Mouse (Mus musculus): ENCODE measurements around the gene Nol12.
A peak's percentile ranks its signal among the peaks of the same experiment; 100 is the strongest.

The Nol12 gene

DNA sequence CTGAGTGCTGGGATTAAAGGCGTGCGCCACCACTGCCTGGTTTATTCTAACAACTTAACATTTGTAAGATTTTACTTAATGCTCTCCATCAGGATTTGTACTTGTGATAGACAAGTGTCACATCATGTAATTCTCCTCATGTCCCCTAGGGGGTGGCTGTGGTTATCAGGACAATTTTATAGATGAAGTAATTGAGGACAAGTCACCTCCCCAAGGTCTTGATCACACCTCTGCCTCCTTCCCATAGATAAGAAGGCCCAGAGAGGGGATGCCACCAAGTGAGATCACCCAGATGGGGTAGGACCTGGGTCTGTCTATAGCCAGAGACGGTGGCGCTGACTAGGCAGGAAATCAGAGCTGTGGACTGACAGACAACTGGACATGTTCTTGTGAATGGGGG is 21.6 kb downstream of the Nol12 start:
- DNase-seq: peak; percentile 59

GRCm38 (mm10) chr15:78957021-78957420 is 22.3 kb downstream of the Nol12 start:
- no peak for DNase-seq

- no peak for DNase-seq
Measured at GRCm38 (mm10) chr15:78959537-78959936, 24.8 kb downstream of the Nol12 start.

- DNase-seq: no peak
Measured at GRCm38 (mm10) chr15:78960088-78960487, 25.4 kb downstream of the Nol12 start.

GRCm38 (mm10) chr15:78962885-78963284 is 28.2 kb downstream of the Nol12 start:
- peak; percentile 97 for DNase-seq

GRCm38 (mm10) chr15:78971626-78972025 is 36.9 kb downstream of the Nol12 start:
- no peak for DNase-seq

DNA sequence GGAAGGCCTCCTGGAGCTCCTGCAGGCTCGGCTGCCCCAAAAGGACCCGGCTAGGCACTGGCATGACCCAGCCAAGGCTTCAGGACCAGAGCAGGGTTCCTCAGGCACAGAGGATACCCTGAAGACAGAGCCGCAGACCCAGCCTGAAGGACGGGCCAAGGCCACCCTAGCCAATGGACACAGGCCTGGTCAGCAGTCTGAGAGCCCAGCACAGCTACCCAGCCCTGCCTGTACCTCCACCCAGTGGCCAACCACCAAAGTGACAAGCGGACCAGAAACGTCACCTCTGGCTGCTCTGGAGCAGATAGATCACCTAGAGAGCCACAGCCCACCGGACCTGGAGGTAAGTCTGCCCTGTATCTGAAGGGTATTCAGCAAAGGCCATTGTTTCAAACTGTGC is 39.2 kb downstream of the Nol12 start:
- DNase-seq: no peak

DNA sequence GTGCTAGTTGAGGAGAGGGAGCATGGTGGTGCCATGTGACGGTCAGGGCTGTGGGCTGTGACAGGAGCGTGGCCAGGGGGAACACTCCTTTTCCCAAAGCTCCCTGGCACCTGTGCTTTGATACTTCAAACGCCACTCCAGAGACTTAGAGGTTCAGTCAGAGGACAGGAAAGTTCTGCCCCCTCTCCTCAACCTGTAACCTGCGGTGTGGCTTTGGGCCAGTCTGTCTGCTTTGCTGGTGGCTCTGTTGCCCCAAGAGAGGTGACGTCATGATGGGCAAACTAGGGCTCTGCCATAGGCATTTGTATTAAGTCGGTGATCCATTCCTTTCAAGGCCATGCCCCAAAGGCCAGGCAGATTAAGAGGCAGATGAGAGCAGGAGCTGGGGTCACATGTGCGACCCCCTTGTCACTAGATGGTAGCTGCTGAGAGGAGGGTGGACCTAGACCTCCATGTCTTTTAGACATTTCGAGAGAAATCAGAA is 43.0 kb downstream of the Nol12 start:
- no peak for DNase-seq

- no peak for DNase-seq
Measured at GRCm38 (mm10) chr15:78978875-78979274, 44.1 kb downstream of the Nol12 start.

GRCm38 (mm10) chr15:78980084-78980483 is 45.4 kb downstream of the Nol12 start:
- no peak for DNase-seq

- DNase-seq: peak; percentile 95
Measured at GRCm38 (mm10) chr15:78982658-78983435, 48.1 kb downstream of the Nol12 start.

DNA sequence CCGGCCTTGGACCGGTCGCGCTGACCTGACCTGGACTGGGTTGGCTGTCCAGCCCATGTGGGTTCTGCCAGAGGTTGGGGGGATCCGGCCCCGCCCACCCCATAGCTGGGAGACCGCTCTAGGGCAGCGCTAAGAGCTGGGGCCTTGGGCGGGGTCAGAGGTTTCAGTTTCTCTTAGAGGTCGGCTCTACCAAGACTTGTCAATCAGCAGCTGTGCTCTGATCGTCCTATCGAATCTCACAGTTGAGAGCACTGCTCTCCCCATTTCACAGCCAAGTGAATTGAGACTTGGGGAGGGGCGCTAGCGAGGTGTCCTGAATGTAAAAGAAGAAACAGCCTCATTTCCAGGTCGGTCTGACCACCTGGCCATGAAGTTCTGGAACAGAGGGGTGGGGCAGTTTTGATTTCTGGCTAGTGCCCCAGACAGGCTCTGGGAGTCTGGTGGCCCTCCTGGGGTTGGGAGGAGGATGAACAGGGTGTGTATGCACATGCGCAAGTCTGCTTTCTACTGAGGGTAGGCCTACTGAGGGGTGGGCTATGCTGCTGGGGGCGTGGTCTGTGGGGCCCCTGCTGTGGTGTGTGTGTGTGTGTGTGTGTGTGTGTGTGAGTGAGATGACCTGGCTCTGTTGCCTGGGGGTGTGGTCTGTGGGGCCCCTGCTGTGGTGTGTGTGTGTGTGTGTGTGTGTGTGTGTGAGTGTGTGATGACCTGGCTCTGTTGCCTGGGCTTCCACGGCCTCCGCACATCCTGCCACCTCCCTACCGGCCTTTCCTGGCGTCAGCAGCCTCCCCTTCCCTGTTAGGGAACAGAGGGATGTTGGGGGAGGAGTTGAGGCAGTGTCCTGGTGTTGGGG is 48.9 kb downstream of the Nol12 start:
- peak; percentile 71 for DNase-seq

GRCm38 (mm10) chr15:78984286-78984778 is 49.6 kb downstream of the Nol12 start:
- DNase-seq: no peak

GRCm38 (mm10) chr15:78986536-78987220 is 51.9 kb downstream of the Nol12 start:
- DNase-seq: no peak

- DNase-seq: peak; percentile 95
Measured at GRCm38 (mm10) chr15:78988499-78988971, 53.8 kb downstream of the Nol12 start.

DNA sequence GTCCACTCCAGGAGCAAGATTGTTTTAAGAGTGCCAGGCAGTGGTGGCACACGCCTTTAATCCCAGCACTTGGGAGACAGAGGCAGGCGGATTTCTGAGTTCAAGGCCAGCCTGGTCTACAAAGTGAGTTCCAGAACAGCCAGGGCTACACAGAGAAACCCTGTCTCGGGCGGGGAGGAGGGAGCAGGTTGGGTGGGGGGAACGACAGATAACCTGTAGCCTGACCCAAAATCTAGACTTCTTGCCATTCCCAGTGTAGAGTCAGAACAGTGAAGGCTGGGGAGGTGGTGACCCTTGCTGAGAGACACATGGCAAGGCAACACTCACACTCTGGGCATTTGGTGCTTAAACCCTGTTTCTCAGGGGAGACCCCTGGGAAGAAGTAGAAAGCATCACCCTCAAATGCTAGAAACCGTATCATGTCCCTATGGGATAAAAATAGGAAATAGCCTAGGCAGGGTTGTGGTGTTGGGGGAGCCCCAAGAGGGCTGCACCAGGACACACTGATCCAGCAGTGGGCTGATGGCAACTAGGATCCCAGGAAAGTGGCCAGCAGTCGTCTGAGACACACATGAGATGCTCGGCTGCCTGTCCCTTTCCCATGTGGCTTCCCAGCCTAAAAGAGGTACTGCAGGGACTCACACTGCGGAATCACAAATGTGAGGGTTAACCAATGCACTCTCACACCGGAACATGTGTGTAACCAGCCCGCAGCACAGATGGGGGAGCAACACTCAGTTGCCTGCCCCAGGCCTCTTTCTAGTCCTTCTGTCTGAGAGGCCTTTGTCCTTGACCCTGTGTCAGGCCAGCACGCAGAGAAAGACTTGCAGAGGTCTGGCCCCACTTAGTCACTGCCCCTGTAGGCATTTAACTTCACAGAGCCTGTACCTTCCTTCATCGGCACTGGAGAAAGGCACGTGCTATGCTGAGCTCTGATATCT is 54.7 kb downstream of the Nol12 start:
- DNase-seq: no peak

GRCm38 (mm10) chr15:78990093-78990463 is 55.3 kb downstream of the Nol12 start:
- no peak for DNase-seq

DNA sequence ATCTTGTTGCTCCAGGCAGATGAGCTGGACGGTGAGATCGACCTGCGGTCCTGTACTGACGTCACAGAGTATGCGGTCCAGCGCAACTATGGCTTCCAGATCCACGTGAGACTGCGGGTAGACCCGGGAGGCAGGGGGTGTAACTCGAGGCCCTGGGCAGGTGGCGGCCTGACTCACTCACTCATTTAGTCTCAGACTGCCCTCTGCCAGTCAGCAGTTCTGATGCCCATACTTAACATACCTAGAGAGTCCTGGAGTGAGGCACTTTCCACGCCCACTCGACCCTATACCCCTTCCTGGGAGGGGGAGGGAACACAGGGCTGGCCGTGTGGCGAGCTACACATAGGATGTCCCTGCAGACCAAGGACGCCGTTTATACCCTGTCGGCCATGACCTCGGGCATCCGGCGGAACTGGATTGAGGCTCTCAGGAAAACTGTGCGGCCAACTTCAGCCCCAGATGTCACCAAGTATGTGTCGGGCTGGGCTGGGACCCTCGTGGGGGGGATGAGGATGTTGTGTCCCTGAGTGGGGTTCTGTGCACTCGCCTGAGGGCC is 56.3 kb downstream of the Nol12 start:
- no peak for DNase-seq

DNA sequence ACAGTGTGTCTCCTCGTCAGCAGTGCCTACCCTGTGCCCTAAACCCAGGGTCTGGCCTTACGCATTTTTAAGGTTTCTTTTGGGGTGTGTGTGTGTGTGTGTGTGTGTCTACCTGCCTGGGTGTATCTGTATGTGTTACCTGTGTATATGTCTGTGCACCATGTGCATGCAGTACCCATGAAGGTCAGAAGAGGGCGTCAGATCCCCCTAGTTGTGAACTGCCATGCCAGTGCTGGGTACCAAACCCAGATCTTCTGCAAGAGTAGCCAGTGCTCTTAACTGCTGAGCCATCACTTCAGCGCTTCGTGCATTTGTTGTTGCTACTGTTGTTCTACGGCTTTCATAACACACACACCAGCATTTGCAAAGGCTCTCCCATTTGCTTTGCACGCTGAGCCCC is 57.5 kb downstream of the Nol12 start:
- no peak for DNase-seq

DNA sequence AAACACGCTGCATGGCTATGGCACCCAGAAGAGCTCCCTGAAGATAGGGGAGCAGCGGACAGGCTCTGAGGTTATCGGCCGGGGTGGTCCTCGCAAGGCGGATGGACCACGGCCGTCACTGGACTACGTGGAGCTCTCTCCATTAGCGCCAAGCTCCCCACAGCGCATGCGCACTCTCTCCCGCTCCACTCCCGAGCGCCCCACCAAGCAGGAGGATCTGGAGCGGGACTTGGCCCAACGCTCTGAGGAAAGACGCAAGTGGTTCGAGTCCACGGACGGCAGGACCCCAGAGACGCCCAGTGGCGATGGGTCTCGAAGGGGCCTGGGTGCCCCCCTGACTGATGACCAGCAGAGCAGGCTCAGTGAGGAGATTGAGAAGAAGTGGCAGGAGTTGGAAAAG is 58.2 kb downstream of the Nol12 start:
- DNase-seq: no peak

Measured in retina, postnatal 1 day (tissue).